In genomic region chr17:94424811-94425210, GRCm38 (mm10) we compare ENCODE assay signal across 17 mouse cellular contexts.
"Had no signal": no experiment of that assay in that cellular context is flagged by ENCODE, and none has a peak within 500 bp of the region (broad histone marks: within the 10 kb centered on the region; RNA-seq: fewer than 3 reads in every experiment).

No protein-coding gene starts in this region.

- H3K27ac ChIP-seq: left cerebral cortex, adult 2 months; liver, embryonic 13.5 days; macrophage; midbrain, embryonic 13.5 days; neural tube, embryonic 13.5 days; stomach, embryonic 15.5 days had no signal

- H3K4me3 ChIP-seq: left cerebral cortex, adult 2 months; liver, embryonic 13.5 days; midbrain, embryonic 13.5 days; myocyte; neural tube, embryonic 13.5 days; stomach, embryonic 15.5 days had no signal

- H3K36me3 ChIP-seq: liver, embryonic 13.5 days; midbrain, embryonic 13.5 days; neural tube, embryonic 13.5 days; stomach, embryonic 15.5 days had no signal

- H3K9me3 ChIP-seq: liver, embryonic 13.5 days; midbrain, embryonic 13.5 days; neural tube, embryonic 13.5 days; stomach, embryonic 15.5 days had no signal

- ATAC-seq: lung, postnatal 0 days; midbrain, embryonic 13.5 days had no signal

- H3K4me2 ChIP-seq: liver, embryonic 13.5 days; lung, embryonic 14.5 days; midbrain, embryonic 13.5 days; neural tube, embryonic 13.5 days; stomach, embryonic 15.5 days had no signal

- H3K9ac ChIP-seq: liver, embryonic 13.5 days; lung, embryonic 14.5 days; midbrain, embryonic 13.5 days; neural tube, embryonic 13.5 days; stomach, embryonic 15.5 days had no signal

- H3K4me1 ChIP-seq: liver, embryonic 13.5 days; midbrain, embryonic 13.5 days; neural tube, embryonic 13.5 days; stomach, embryonic 15.5 days had no signal

- H3K27me3 ChIP-seq: liver, embryonic 13.5 days; midbrain, embryonic 13.5 days; neural tube, embryonic 13.5 days; stomach, embryonic 15.5 days had no signal

- DNase-seq: kidney, postnatal 10 days; kidney, postnatal 36 days; layer of hippocampus, postnatal 36 days; liver, embryonic 13.5 days; lung, embryonic 14.5 days; retina, postnatal 1 day; right cerebral cortex, postnatal 25 days; spleen, adult 18-20 months; thymus, adult 18-20 months; thymus, postnatal 36 days had no signal
